Mouse (Mus musculus): Measurements from ENCODE around the gene Aldh3b3. TPM values are rescaled to one million over a fixed set of nuclear protein-coding genes. Genes with fewer than 3 reads are reported as not detected.

Aldh3b3 gene
- polyA plus RNA-seq, 1 experiment from 2014 or later, result not detected

- no peak overlapping the region for H3K9ac ChIP-seq
- peaks cover 4% of the 10 kb centered on the region; the same call in 1 of the 2 replicates for H3K27me3 ChIP-seq (replicated peaks)
- H3K4me1 ChIP-seq (replicated peaks), result peaks cover 12% of the 10 kb centered on the region
- H3K4me2 ChIP-seq, result no peak overlapping the region
- H3K4me3 ChIP-seq, result no peak overlapping the region
- H3K36me3 ChIP-seq, result no peaks in the 10 kb centered on the region
- WGBS, result 11% methylated on average over 4 of the region's 4 CpGs
- no peak overlapping the region for H3K27ac ChIP-seq (ENCODE audit: poor library complexity, severe bottlenecking)
- H3K9me3 ChIP-seq (replicated peaks), result no peaks in the 10 kb centered on the region; the same call in 1 of the 2 replicates
- ATAC-seq (ENCODE audit: insufficient number of reproducible peaks, low FRiP score), result 0 out of 2 replicates have a peak, but pooled peaks have one; percentile 56
Measured at GRCm38 (mm10) chr19:3980309-3980708, 21.9 kb downstream of the Aldh3b3 start.

GRCm38 (mm10) chr19:3980917-3981316, 22.5 kb downstream of the Aldh3b3 start:
- Histone ChIP-seq H3K9me3 (replicated peaks) (no peaks in the 10 kb centered on the region; the same call in 1 of the 2 replicates), H3K4me2 (no peak overlapping the region), H3K9ac (no peak overlapping the region), H3K4me3 (no peak overlapping the region), H3K36me3 (no peaks in the 10 kb centered on the region), H3K4me1 (replicated peaks) (peaks cover 18% of the 10 kb centered on the region), H3K27me3 (replicated peaks) (no peaks in the 10 kb centered on the region), H3K27ac (ENCODE audit: poor library complexity, severe bottlenecking) (no peak overlapping the region)
- 64% methylated on average over 9 of the region's 9 CpGs for WGBS
- ATAC-seq (ENCODE audit: insufficient number of reproducible peaks, low FRiP score), result no peak

- Histone ChIP-seq H3K9ac (no peak overlapping the region), H3K4me3 (no peak overlapping the region), H3K4me1 (replicated peaks) (peaks cover 30% of the 10 kb centered on the region), H3K9me3 (replicated peaks) (no peaks in the 10 kb centered on the region; the same call in 1 of the 2 replicates), H3K4me2 (no peak overlapping the region), H3K27ac (ENCODE audit: poor library complexity, severe bottlenecking) (no peak overlapping the region), H3K36me3 (0 out of 2 replicates have a peak, but pooled peaks cover under 1% of the 10 kb centered on the region), H3K27me3 (replicated peaks) (no peaks in the 10 kb centered on the region)
- no peak for ATAC-seq (ENCODE audit: insufficient number of reproducible peaks, low FRiP score)
- 50% methylated on average over 9 of the region's 9 CpGs for WGBS
Measured at GRCm38 (mm10) chr19:3983527-3984200, 25.2 kb downstream of the Aldh3b3 start.

GRCm38 (mm10) chr19:3985261-3985681, 26.8 kb downstream of the Aldh3b3 start:
- Histone ChIP-seq H3K27me3 (replicated peaks) (no peaks in the 10 kb centered on the region), H3K4me3 (no peak overlapping the region), H3K9me3 (replicated peaks) (no peaks in the 10 kb centered on the region; the same call in 1 of the 2 replicates), H3K4me1 (replicated peaks) (peaks cover 30% of the 10 kb centered on the region), H3K9ac (peak overlapping the region; percentile 22; the same call in 1 of the 2 replicates), H3K36me3 (peaks cover 3% of the 10 kb centered on the region; the same call in 1 of the 2 replicates), H3K27ac (ENCODE audit: poor library complexity, severe bottlenecking) (peak overlapping the region; percentile 65), H3K4me2 (no peak overlapping the region)
- 23% methylated on average over 8 of the region's 8 CpGs for WGBS
- ATAC-seq (ENCODE audit: insufficient number of reproducible peaks, low FRiP score), result no peak

DNA sequence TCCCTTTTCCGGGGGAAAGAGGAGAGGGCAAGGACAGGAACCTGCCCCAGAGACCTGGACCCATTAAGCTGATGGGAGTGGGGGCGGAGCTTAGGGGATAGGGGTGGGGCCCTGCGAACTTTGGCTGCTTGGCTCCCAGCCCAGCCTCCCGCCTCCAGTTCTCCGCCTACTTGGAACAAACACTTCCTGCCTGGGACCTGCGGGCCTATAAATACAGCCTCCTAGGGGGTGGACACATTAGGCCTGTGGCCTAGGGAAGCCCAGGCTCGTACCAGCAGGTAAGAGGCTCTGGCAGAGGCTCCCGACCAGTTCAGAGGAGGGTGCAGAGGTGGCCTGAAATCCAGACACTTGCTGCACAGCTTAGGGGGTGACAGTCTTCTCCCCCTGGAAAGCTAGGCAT, 27.9 kb downstream of the Aldh3b3 start, which contains the start of gene Acy3:
Acy3 (plus strand) TSS at position 237 of the 400 bp plus-strand sequence.
- WGBS, result 15% methylated on average over 8 of the region's 8 CpGs
- H3K4me2 ChIP-seq, result peak within 1 kb of the TSS; percentile 32
- no peaks in the 10 kb centered on the region for H3K9me3 ChIP-seq (replicated peaks)
- peaks cover 30% of the 10 kb centered on the region for H3K4me1 ChIP-seq (replicated peaks)
- H3K4me3 ChIP-seq, result no peak within 1 kb of the TSS
- peak; percentile 62 for ATAC-seq (ENCODE audit: insufficient number of reproducible peaks, low FRiP score)
- peaks cover 7% of the 10 kb centered on the region; the same call in 1 of the 2 replicates for H3K27me3 ChIP-seq (replicated peaks)
- H3K36me3 ChIP-seq, result peaks cover 3% of the 10 kb centered on the region; the same call in 1 of the 2 replicates
- H3K27ac ChIP-seq (ENCODE audit: poor library complexity, severe bottlenecking), result peak within 1 kb of the TSS; percentile 65
- peak within 1 kb of the TSS; percentile 28; the same call in 1 of the 2 replicates for H3K9ac ChIP-seq

GRCm38 (mm10) chr19:3988066-3988465, 29.6 kb downstream of the Aldh3b3 start:
- H3K4me3 ChIP-seq, result no peak overlapping the region
- H3K27me3 ChIP-seq (replicated peaks), result peaks cover 10% of the 10 kb centered on the region; the same call in 1 of the 2 replicates
- H3K36me3 ChIP-seq, result peaks cover 3% of the 10 kb centered on the region; the same call in 1 of the 2 replicates
- no peak for ATAC-seq (ENCODE audit: insufficient number of reproducible peaks, low FRiP score)
- H3K4me1 ChIP-seq (replicated peaks), result peaks cover 30% of the 10 kb centered on the region
- no peaks in the 10 kb centered on the region for H3K9me3 ChIP-seq (replicated peaks)
- H3K27ac ChIP-seq (ENCODE audit: poor library complexity, severe bottlenecking), result no peak overlapping the region
- H3K9ac ChIP-seq, result no peak overlapping the region
- 81% methylated on average over 14 of the region's 14 CpGs for WGBS
- H3K4me2 ChIP-seq, result no peak overlapping the region

GRCm38 (mm10) chr19:3988750-3989149, 30.3 kb downstream of the Aldh3b3 start:
- ATAC-seq (ENCODE audit: insufficient number of reproducible peaks, low FRiP score), result no peak
- Histone ChIP-seq H3K9ac (no peak overlapping the region), H3K4me1 (replicated peaks) (peaks cover 26% of the 10 kb centered on the region), H3K9me3 (replicated peaks) (no peaks in the 10 kb centered on the region), H3K36me3 (peaks cover 3% of the 10 kb centered on the region; the same call in 1 of the 2 replicates), H3K4me2 (no peak overlapping the region), H3K27me3 (replicated peaks) (peaks cover 10% of the 10 kb centered on the region; the same call in 1 of the 2 replicates), H3K27ac (ENCODE audit: poor library complexity, severe bottlenecking) (no peak overlapping the region), H3K4me3 (no peak overlapping the region)
- WGBS, result 80% methylated on average over 4 of the region's 4 CpGs

GRCm38 (mm10) chr19:3990804-3991203, 32.4 kb downstream of the Aldh3b3 start:
- Histone ChIP-seq H3K4me3 (no peak overlapping the region), H3K36me3 (peaks cover 3% of the 10 kb centered on the region; the same call in 1 of the 2 replicates), H3K27ac (ENCODE audit: poor library complexity, severe bottlenecking) (no peak overlapping the region), H3K9me3 (replicated peaks) (no peaks in the 10 kb centered on the region), H3K9ac (no peak overlapping the region; the same call in 1 of the 2 replicates), H3K4me1 (replicated peaks) (peaks cover 13% of the 10 kb centered on the region), H3K4me2 (no peak overlapping the region), H3K27me3 (replicated peaks) (peaks cover 15% of the 10 kb centered on the region; the same call in 1 of the 2 replicates)
- no peak for ATAC-seq (ENCODE audit: insufficient number of reproducible peaks, low FRiP score)
- 54% methylated on average over 6 of the region's 6 CpGs for WGBS

- H3K27ac ChIP-seq (ENCODE audit: poor library complexity, severe bottlenecking), result no peak overlapping the region
- no peak for ATAC-seq (ENCODE audit: insufficient number of reproducible peaks, low FRiP score)
- H3K4me2 ChIP-seq, result no peak overlapping the region
- peaks cover 3% of the 10 kb centered on the region; the same call in 1 of the 2 replicates for H3K36me3 ChIP-seq
- WGBS, result 89% methylated on average over 3 of the region's 3 CpGs
- no peak overlapping the region for H3K4me3 ChIP-seq
- no peaks in the 10 kb centered on the region for H3K9me3 ChIP-seq (replicated peaks)
- H3K27me3 ChIP-seq (replicated peaks), result peaks cover 15% of the 10 kb centered on the region; the same call in 1 of the 2 replicates
- no peak overlapping the region for H3K9ac ChIP-seq
- H3K4me1 ChIP-seq (replicated peaks), result peaks cover 6% of the 10 kb centered on the region
Measured at GRCm38 (mm10) chr19:3991562-3991961, 33.1 kb downstream of the Aldh3b3 start.

DNA sequence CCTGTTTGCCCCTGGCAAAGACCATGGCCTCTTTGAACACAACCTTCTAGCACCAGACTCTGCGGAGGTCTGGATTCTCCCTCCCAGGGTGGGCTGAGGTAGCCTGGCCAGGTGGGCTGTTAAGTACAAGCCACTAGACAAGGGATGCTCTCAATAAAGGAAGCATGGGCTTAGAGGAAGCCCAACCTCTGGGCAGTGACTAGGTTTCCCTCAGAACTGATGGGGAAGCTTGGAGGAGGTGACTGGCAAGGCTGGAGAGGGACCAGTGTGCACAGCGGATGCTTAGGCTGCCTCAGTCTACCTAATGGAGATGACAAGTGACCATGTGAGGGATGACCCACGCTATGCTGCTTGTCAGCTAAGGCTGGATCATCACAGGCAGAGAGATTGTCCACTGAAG, 33.5 kb downstream of the Aldh3b3 start:
- H3K36me3 ChIP-seq, result peaks cover 3% of the 10 kb centered on the region; the same call in 1 of the 2 replicates
- no peak overlapping the region for H3K4me2 ChIP-seq
- no peak overlapping the region for H3K9ac ChIP-seq
- no peak for ATAC-seq (ENCODE audit: insufficient number of reproducible peaks, low FRiP score)
- no peak overlapping the region for H3K27ac ChIP-seq (ENCODE audit: poor library complexity, severe bottlenecking)
- H3K4me3 ChIP-seq, result no peak overlapping the region
- H3K9me3 ChIP-seq (replicated peaks), result no peaks in the 10 kb centered on the region
- WGBS, result 85% methylated on average over 3 of the region's 3 CpGs
- peaks cover 15% of the 10 kb centered on the region; the same call in 1 of the 2 replicates for H3K27me3 ChIP-seq (replicated peaks)
- peaks cover 2% of the 10 kb centered on the region for H3K4me1 ChIP-seq (replicated peaks)

- H3K4me1 ChIP-seq (replicated peaks), result peaks cover 4% of the 10 kb centered on the region; the same call in 1 of the 2 replicates
- peaks cover 3% of the 10 kb centered on the region; the same call in 1 of the 2 replicates for H3K36me3 ChIP-seq
- H3K4me3 ChIP-seq, result no peak within 1 kb of the TSS
- peaks cover 15% of the 10 kb centered on the region; the same call in 1 of the 2 replicates for H3K27me3 ChIP-seq (replicated peaks)
- ATAC-seq (ENCODE audit: insufficient number of reproducible peaks, low FRiP score), result no peak
- no peak within 1 kb of the TSS for H3K27ac ChIP-seq (ENCODE audit: poor library complexity, severe bottlenecking)
- H3K9me3 ChIP-seq (replicated peaks), result no peaks in the 10 kb centered on the region
- no peak within 1 kb of the TSS for H3K4me2 ChIP-seq
- WGBS, result 41% methylated on average over 5 of the region's 5 CpGs
- H3K9ac ChIP-seq, result no peak within 1 kb of the TSS
Measured at GRCm38 (mm10) chr19:3992416-3992815, 34.0 kb downstream of the Aldh3b3 start, which contains the start of gene Tbx10. Gene Tbx10, plus strand, starts transcription at chr19:3992752.

Data from heart, embryonic 12.5 days (tissue).